Mouse (Mus musculus) heart, embryonic 12.5 days (tissue): Measurements from ENCODE around the gene Evc. TPM values are rescaled to one million over a fixed set of nuclear protein-coding genes. Genes with fewer than 3 reads are reported as not detected.
A peak's percentile ranks its signal among the peaks of the same experiment; 100 is the strongest.

ENCODE experiments used
- ATAC-seq: fragments of 200-750 bp; cut with Nextera tagmentation; 2 replicates; pipeline ENCODE4 v1.8.0; 2017; ENCODE audit warnings: moderate TSS enrichment, moderate library complexity; ENCODE audit not compliant: insufficient number of reproducible peaks, low FRiP score
- H3K27ac ChIP-seq: fragments of 300-500 bp; sonication (generic); 2 replicates; pipeline ENCODE4 v1.5.1; 2016; ENCODE audit warnings: mild to moderate bottlenecking, moderate library complexity; ENCODE audit not compliant: poor library complexity, severe bottlenecking
- H3K27me3 ChIP-seq: fragments of 300-500 bp; sonication (generic); replicated peaks from 2 replicates; pipeline ENCODE4 v1.6.1; 2016; ENCODE audit warnings: mild to moderate bottlenecking, moderate library complexity
- H3K36me3 ChIP-seq: fragments of 300-500 bp; sonication (generic); 2 replicates; pipeline ENCODE4 v1.6.1; 2016; ENCODE audit warnings: mild to moderate bottlenecking, moderate library complexity
- H3K4me1 ChIP-seq: fragments of 300-500 bp; sonication (generic); replicated peaks from 2 replicates; pipeline ENCODE4 v1.6.1; 2016; ENCODE audit warnings: mild to moderate bottlenecking
- H3K4me2 ChIP-seq: fragments of 300-500 bp; sonication (generic); 2 replicates; pipeline ENCODE4 v1.6.1; 2016; ENCODE audit warnings: mild to moderate bottlenecking, moderate library complexity
- H3K4me3 ChIP-seq: fragments of 300-500 bp; sonication (generic); 2 replicates; pipeline ENCODE4 v1.5.1; 2016; ENCODE audit warnings: mild to moderate bottlenecking
- H3K9ac ChIP-seq: fragments of 300-500 bp; sonication (generic); 2 replicates; pipeline ENCODE4 v1.6.1; 2016; ENCODE audit warnings: mild to moderate bottlenecking, moderate library complexity
- H3K9me3 ChIP-seq: fragments of 300-500 bp; sonication (generic); replicated peaks from 2 replicates; pipeline ENCODE4 v1.6.1; 2016; ENCODE audit warnings: mild to moderate bottlenecking, moderate library complexity
- WGBS: fragments of 180-500 bp; shearing (Covaris S2); methylation state at CpG from one replicate; pipeline ENCODE4 v1.1.7; 2016; 5-methylcytosine and 5-hydroxymethylcytosine counted together
- polyA plus RNA-seq: library from polyadenylated mRNA; unstranded; fragments of >200 nt; fragmentation: Nextera tagmentation; extraction: Ambion mirVana; gene quantifications from 2 replicates; pipeline ENCODE4 v1.2.1, GENCODE M21; 2016

Evc gene
- polyA plus RNA-seq, 1 experiment from 2014 or later: 7.9 TPM

DNA sequence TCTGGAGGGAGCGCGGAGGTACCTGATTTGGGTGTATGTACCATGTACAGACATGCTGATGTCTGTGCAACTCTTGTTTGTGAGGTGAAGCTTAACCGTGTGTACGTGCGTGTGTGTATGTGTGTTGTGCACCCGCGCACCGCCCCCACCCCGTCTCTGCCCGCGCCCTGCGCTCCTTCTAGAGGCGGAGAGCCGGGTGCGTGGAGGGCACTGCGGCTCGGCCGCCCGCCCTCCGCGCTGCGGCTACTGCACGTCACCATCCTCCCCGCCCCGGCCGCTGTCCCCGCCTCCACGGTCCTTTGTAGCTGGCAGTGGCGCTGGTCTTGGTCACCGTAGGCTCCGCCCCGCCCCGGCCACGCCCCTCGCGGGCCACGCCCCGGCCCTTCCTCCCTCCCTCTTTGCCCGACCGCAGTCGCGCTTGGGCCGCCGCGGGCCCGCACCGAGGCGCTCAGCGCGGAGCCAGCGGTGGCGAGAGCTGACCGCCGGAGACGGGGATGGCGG lies 95.0 kb downstream of the Evc start, which contains the start of gene Crmp1:
Crmp1 (plus strand) TSS at position 290 of the 501 bp plus-strand sequence.
- Histone ChIP-seq H3K36me3 (no peaks in the 10 kb centered on the region), H3K4me3 (peak within 1 kb of the TSS; percentile 44), H3K4me2 (peak within 1 kb of the TSS; percentile 66), H3K27me3 (peaks cover 78% of the 10 kb centered on the region), H3K4me1 (peaks cover 20% of the 10 kb centered on the region), H3K27ac (no peak within 1 kb of the TSS), H3K9ac (no peak within 1 kb of the TSS), H3K9me3 (no peaks in the 10 kb centered on the region)
- ATAC-seq: peak; percentile 61
- WGBS: under 1% methylated on average over 54 of the region's 56 CpGs

DNA sequence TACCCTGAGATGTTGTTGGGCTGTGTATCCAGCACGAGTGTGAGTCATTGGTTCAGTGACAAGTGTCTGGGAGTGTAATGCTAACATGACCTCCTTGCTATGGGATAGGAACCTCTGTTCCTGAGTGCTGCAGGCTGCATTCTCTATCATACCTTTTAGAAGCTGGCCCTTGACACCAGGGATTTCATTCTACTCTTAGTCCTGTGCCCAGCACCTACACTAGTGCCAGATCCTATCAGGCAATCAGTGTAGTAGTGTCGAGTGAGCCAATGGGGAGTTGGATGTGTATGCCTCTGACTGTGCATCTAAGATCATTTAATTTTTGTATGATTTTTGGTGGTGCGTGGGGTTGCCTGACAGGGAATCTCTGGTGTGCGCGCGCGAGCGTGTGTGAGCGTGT lies 95.5 kb downstream of the Evc start:
- no peak overlapping the region for H3K27ac ChIP-seq
- 16% methylated on average over 9 of the region's 9 CpGs for WGBS
- peak overlapping the region; percentile 44; the same call in 1 of the 2 replicates for H3K4me3 ChIP-seq
- peak overlapping the region; percentile 66; the same call in 1 of the 2 replicates for H3K4me2 ChIP-seq
- H3K36me3 ChIP-seq: no peaks in the 10 kb centered on the region
- H3K4me1 ChIP-seq: peaks cover 16% of the 10 kb centered on the region
- H3K27me3 ChIP-seq: peaks cover 77% of the 10 kb centered on the region
- no peaks in the 10 kb centered on the region for H3K9me3 ChIP-seq
- H3K9ac ChIP-seq: no peak overlapping the region
- ATAC-seq: no peak

DNA sequence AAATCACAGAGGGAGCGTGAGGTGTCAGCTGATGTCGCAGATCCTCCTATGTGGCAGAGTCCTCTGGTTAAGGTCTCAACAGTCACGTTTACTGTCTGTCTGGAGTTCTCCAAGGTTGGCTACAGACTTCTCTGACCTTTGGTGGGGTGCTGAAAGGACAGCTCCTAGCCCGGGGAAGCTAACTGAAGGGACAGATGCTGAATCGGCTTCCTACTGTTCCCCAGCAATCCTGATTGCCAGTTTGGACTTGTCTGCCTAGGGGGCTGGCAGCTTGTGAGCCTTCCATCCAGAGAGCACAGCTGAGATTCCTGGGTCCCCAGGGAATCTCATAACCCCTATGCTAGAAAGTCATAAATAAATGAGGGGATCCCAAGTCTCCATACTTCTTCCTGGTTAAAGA lies 96.1 kb downstream of the Evc start:
- WGBS: under 1% methylated on average over 5 of the region's 5 CpGs
- no peak overlapping the region for H3K27ac ChIP-seq
- peaks cover 75% of the 10 kb centered on the region for H3K27me3 ChIP-seq
- H3K4me2 ChIP-seq: no peak overlapping the region
- H3K4me1 ChIP-seq: peaks cover 10% of the 10 kb centered on the region
- no peaks in the 10 kb centered on the region for H3K9me3 ChIP-seq
- ATAC-seq: no peak
- H3K9ac ChIP-seq: no peak overlapping the region
- no peak overlapping the region for H3K4me3 ChIP-seq
- no peaks in the 10 kb centered on the region for H3K36me3 ChIP-seq

Other genes starting within 250 kb of the Evc start
- 9.7 and 11.8 TPM in 2 replicates for gene Crmp1, start 95.0 kb downstream of the Evc start, polyA plus RNA-seq
- gene Evc2, start 1.6 kb upstream of the Evc start, polyA plus RNA-seq: 11.6 and 12.2 TPM in 2 replicates